Mouse (Mus musculus): Measurements from ENCODE around the gene Aoc2.
A peak's percentile ranks its signal among the peaks of the same experiment; 100 is the strongest.

Aoc2 gene

GRCm38 (mm10) chr11:101324763-101325162 is at the start of gene Aoc2:
Gene Aoc2 (plus strand): TSS chr11:101325063.
- no peak for DNase-seq (ENCODE audit: low read depth, low spot score)

GRCm38 (mm10) chr11:101275309-101275708 is 49.6 kb upstream of the Aoc2 start:
- DNase-seq (ENCODE audit: low read depth, low spot score): no peak

- no peak for DNase-seq (ENCODE audit: low read depth, low spot score)
Observed at GRCm38 (mm10) chr11:101276319-101277070, 48.4 kb upstream of the Aoc2 start.

GRCm38 (mm10) chr11:101277381-101278222 is 47.3 kb upstream of the Aoc2 start:
- no peak for DNase-seq (ENCODE audit: low read depth, low spot score)

- peak; percentile 63 for DNase-seq (ENCODE audit: low read depth, low spot score)
Observed at GRCm38 (mm10) chr11:101278223-101279192, 46.4 kb upstream of the Aoc2 start, which contains the start of the genes Cntd1 and Coa3. Gene Cntd1 (plus strand): TSS chr11:101279012. Gene Coa3 (minus strand): TSS chr11:101279114.

GRCm38 (mm10) chr11:101279193-101279569 is 45.7 kb upstream of the Aoc2 start:
- no peak for DNase-seq (ENCODE audit: low read depth, low spot score)

- no peak for DNase-seq (ENCODE audit: low read depth, low spot score)
Observed at GRCm38 (mm10) chr11:101280837-101281236, 44.0 kb upstream of the Aoc2 start.

- DNase-seq (ENCODE audit: low read depth, low spot score): no peak
Observed at GRCm38 (mm10) chr11:101282896-101283295, 42.0 kb upstream of the Aoc2 start.

- no peak for DNase-seq (ENCODE audit: low read depth, low spot score)
Observed at GRCm38 (mm10) chr11:101283805-101284204, 41.1 kb upstream of the Aoc2 start.

GRCm38 (mm10) chr11:101287306-101287705 is 37.6 kb upstream of the Aoc2 start:
- DNase-seq (ENCODE audit: low read depth, low spot score): no peak

- no peak for DNase-seq (ENCODE audit: low read depth, low spot score)
Observed at GRCm38 (mm10) chr11:101291231-101291630, 33.6 kb upstream of the Aoc2 start.

- DNase-seq (ENCODE audit: low read depth, low spot score): no peak
Observed at GRCm38 (mm10) chr11:101295191-101295590, 29.7 kb upstream of the Aoc2 start.

GRCm38 (mm10) chr11:101300881-101301280 is 24.0 kb upstream of the Aoc2 start:
- DNase-seq (ENCODE audit: low read depth, low spot score): peak; percentile 52

GRCm38 (mm10) chr11:101301299-101302003 is 23.4 kb upstream of the Aoc2 start:
- DNase-seq (ENCODE audit: low read depth, low spot score): no peak

- DNase-seq (ENCODE audit: low read depth, low spot score): peak; percentile 92
Observed at GRCm38 (mm10) chr11:101302004-101302798, 22.7 kb upstream of the Aoc2 start, which contains the start of gene Becn1. Gene Becn1 (minus strand): TSS chr11:101302286.

GRCm38 (mm10) chr11:101307744-101308143 is 17.1 kb upstream of the Aoc2 start:
- DNase-seq (ENCODE audit: low read depth, low spot score): no peak

- no peak for DNase-seq (ENCODE audit: low read depth, low spot score)
Observed at GRCm38 (mm10) chr11:101311083-101311482, 13.8 kb upstream of the Aoc2 start.

GRCm38 (mm10) chr11:101312150-101312549 is 12.7 kb upstream of the Aoc2 start:
- no peak for DNase-seq (ENCODE audit: low read depth, low spot score)

- DNase-seq (ENCODE audit: low read depth, low spot score): no peak
Observed at GRCm38 (mm10) chr11:101314567-101314966, 10.3 kb upstream of the Aoc2 start.

Data from c-Kit-negative CD71-positive TER-119-positive erythroid progenitor cells, embryonic 14.5 days (primary cell).